Mouse (Mus musculus) lung, postnatal 10 days (tissue): Measurements from ENCODE around the gene Hsdl1.

Experiments
- DNase-seq: peaks from one replicate; pipeline ENCODE4 v3.0.0; 2021

Hsdl1 gene

DNA sequence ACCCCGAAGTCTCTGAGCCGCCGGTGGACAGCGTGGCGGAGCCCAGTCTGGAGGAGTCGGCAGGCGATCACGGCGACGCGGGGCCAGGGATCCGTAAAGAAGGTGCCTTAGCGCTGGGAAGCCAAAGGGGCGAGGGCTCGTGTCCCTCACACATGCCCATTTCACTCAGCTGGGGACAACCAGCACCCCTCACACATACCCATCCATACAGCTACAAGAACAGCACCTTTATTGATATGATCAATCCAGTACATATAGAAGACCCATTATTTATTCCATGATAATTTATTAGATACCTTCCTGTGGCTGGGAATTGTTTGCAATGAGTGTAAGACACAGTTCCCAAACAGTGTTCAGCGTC lies 363 bp upstream of the Hsdl1 start:
- no peak for DNase-seq

DNA sequence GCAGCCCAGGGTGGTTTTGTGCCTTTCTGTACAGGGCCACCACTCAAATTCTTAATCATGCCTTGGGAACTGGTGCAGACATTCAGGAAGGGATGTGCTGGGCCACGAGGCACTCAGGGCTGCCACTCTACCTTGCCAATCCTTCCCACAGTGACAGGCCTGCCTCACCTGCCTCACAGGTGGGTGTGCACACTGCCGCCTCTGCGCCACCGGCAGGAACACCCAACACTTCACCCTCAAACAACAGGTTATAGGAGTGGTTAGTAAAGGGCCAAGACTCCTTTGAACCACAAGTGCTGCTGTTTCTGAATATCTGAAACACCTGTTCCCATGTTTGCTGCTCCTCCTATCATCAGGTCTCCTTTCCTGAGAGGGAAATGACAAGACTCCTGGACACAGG lies 2.6 kb downstream of the Hsdl1 start:
- peak; percentile 16 for DNase-seq

DNA sequence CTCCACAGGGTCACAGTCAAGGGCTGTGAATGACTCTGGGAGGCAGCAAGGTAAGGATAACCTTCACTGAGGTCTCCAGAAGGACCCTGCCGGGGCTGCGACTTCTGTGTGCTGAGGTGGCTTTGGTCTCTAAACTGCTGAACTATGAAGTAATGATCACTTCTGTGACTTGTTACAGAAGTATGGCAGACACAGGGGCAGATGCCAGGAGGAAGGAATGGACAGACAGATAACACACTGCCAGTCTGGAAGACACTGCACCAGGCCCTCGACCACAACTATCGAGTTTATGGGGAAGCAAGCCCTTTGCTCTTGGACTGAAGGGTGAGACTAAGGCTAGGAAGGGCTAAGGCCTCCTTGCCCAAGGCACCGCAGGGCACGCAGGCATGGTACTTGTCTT lies 3.8 kb downstream of the Hsdl1 start:
- DNase-seq = no peak

DNA sequence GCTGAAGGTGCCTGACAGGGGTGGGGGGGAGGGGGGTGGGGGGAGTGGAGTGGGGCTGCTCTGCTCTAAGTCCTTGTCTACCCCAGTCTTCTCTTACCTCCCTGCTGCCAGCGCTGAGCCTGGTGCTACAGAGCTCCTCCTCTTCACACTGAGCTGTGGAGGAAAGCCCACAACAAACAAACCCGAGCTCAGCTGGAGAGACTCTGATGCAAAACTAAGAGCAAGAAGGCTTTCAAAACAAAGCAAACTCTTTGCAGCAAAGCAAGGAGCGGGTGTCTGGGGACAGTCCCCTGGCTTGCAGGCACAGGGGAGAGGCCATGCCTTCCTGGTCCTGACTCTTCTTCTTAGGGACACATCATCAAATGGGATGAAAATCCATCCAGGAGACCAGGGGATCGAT lies 5.1 kb downstream of the Hsdl1 start:
- DNase-seq = peak; percentile 17

DNA sequence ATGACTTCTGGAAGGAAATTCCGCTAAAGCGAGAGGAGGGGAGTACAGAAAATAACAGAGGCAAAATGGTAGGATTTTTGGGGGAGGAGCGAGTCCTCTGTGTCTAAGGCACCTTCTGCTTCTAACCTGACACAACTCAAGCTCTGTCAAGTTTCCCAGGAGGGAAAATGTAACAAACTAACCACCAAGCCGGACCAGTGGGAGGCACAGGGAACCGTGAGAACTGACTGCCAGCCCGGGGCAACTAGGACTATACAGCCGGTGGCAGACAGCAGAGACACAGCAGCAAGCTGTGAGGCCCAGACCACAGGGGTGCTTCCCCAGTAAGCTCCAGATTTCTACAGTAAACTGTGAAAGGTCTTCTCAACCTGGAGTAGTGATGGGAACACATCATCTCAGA lies 6.0 kb downstream of the Hsdl1 start:
- no peak for DNase-seq

DNA sequence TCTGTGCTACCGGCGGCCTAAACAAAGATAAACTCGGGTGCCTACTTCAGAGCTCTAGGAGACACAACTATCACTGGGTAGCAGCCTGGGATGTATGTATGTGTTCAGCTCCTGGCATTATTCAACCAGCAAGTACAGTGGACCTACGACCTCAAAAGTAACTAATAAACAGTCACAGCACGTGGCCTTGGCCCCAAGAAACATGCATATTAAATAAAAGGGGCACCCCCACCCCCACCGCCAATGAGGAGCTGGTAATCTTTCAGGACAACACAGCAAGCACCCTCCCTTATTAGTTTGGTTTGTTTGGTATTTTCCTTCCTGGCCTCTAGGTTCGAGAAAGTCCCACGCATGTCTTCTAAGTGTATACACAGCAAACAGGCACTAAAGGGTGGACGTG lies 6.7 kb downstream of the Hsdl1 start:
- DNase-seq = no peak

DNA sequence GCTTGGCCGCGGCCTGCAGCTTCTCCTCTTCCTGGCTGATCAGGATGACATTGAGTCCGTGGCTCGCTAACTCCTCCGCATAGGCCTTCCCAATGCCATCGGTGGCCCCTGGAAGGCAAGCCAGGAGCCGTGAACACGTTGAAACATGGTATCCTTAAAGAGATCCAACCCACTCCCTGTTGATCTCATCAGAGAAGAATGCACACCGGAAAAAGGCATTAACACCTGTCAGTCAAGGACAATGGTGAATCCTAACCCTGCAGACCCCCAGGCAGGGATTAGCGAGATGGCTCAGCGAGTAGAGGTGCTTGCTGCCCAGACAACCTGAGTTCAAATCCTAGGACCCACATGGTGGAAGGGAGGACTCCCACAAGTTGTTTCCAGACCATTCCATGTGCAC lies 8.6 kb downstream of the Hsdl1 start:
- DNase-seq = no peak

DNA sequence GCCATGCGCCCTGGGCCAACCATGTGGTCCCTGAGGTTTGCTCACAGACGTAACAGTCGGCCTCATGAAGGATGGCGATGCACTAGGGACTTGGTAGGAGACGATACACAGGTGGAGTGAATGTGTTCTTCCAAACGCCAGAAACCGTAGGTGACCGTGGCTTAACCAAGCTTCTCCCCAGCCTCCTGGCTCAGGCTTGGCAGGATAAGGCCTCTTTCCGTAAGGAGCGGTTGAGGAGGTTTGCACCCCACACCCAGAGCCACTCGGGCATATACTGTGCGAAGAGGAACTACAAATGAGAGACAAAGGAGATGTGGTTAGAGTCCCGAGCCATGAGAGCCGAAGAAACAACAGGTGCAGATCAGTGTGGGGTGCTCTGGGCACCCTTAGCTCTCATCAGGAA lies 11.1 kb downstream of the Hsdl1 start:
- no peak for DNase-seq

DNA sequence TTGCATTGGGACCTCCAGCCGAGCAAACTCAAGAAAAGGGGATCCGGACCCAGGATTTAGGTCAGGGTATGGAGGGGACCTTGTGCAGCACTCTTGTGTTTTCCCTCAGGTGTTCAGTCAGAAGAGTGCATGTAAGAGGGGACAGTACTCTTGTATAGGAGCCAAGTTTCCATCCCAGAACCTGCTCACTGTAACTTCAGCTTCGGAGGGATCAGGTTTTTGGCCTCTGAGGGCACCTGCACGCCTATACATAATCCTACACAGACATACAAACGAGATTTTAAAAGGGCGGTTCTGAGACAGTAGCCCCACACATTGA lies 15.6 kb downstream of the Hsdl1 start:
- DNase-seq = no peak

DNA sequence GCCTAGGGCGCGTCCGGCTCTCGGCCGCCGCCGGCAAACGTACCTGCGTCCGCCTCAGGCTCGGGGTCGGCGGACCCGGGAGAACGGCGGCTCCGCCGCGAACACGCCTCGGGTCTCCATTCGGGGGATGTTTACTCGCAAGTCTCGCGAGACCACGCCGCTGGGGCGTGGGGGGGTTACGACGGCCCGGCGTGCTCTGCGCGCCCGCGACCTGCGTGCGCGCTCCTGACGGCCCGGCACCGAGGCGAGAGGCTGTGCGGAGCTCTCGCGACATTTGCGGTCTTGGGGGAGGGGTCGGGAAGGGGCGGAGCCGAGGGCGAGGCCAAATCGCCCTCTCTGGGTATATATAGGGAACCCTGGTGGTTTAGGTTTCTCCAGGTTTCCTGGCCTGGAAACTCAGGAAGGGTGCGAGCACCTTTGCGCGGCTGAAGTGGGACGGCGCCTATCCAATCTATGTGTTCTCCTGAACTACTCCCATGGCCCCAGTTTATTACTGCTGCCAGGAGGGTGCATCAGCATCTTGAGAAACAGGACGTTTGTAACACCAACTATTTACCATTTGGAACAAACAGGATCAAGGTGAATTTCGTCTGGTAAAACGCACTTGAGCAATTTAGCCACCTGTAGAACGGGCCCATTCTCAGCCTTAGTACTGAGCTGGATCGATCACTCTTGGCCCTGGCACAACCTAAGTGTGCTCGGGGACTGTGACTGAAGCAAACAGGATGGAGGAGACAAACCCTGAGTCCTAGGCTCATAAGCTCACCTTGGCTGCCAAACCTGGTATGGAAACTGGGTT lies 16.2 kb downstream of the Hsdl1 start, which contains the start of gene Mbtps1:
Gene Mbtps1 (minus strand): TSS at position 133 of the 799 bp plus-strand sequence.
- DNase-seq = peak; percentile 98

DNA sequence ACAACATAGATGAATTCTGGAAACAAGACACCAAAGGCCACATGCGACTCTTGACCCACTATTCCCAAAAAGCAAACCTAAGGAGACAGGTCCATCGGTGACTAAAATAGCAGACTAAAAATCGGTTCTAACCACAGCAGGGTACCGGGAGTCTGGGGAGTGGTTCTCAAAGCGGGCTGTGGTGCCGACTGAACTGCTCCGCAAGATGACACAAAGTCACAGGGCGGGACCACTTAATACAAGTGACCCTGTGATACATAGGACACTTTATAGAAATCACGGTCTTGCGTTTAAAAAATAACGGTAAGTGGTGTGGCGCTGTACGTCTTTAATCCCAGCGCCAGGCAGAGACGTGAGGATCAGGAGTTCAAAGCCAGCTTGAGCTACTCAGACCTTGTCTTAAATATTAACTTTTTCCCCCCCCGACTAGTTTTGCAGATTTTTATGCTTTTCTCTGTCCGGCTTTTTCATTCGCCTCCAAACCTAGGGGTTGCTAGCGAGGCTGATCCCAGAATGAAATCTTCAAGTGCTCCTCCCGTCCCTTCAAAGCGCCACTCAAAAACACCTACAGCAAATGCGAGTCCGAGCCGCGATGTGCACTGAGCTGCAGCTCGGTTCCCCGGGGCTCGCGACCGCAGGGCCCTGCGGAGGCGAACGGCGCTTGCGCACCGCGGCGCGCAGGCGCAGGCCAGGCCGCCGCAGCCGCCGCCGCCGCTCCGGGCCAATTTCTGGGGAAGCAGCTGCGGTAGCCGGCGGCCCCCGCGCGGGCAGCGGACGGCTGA lies 17.0 kb downstream of the Hsdl1 start:
- DNase-seq = peak; percentile 82

DNA sequence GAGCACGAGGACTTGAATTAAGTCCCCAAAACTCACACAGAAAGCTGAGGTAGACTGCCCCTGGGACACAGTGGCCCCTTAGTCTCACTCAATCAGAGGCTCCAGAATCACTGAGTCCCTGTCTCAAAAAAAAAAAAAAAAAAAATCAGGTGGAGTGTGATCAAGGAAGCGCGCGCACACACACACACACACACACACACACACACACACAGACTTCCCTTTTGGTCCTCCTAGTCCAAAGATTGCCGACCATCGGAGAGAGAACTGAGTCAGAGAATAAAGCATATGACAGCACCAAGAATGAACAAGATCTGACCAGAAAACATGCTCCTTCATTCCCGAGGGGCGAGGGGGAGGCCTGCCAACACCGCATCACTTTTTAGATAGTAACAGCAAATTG lies 17.9 kb downstream of the Hsdl1 start:
- DNase-seq = no peak

DNA sequence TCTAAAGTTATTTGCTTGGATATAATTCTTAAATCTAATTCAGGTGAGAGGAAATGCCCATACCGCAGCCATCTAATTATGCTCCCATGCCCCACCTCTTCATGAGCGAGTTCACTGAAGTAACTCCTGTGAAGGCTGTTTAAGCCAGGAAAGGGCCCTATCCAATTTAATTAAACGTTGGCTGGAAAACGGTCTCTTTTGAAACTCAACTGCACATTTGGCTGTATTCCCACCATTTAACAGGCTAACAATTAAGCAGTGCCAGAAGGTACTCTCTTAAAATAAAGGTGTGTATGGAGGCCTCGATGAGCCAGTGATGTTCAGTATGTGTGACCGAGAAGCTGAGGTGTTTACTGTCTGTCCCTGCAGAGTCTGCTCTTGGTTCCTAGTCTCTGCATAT lies 19.1 kb downstream of the Hsdl1 start:
- no peak for DNase-seq

DNA sequence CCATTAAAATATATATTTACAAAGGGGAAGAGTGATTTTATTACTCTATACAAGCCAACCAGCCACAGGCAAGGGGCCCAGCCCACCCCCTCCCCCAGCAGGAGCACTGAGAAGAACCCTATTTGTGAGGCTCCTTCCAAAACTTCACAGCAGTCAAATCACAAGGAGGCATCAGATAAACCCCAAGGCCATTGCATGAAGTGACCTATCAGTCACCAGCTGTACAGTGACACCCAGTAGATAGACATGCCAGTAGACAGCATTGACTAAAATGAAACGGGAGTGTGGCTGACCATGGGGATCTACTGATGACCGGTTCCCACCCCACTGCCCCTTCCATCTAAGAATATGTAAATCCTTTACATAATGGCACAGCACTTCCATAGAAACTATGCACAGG lies 22.0 kb downstream of the Hsdl1 start:
- no peak for DNase-seq

DNA sequence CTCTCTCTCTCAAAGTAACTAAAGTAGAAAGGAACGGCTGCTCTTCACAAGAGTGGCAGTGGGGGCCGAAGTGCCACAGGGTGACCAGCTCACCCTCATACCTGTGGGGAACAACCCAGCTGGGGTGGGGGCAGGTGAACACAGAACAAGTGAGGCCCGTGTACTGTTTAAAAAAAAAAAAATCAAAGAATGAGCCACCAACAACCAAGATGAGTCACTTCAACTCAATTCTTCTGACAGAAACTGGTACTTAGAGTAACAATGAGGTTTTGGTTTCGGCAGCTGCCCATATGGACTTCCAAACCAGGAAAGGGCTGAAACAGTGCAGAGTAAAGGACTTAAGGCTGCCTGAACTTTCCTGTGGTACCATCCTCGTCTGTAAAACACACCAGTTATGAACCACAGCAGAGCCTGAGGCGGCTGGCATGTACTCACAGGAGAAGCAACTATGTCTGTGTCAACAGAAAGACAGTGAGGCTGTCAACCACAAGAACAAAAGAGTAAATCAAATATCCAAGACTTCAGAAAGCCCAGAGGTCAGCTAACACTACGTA lies 26.3 kb downstream of the Hsdl1 start:
- DNase-seq = no peak

DNA sequence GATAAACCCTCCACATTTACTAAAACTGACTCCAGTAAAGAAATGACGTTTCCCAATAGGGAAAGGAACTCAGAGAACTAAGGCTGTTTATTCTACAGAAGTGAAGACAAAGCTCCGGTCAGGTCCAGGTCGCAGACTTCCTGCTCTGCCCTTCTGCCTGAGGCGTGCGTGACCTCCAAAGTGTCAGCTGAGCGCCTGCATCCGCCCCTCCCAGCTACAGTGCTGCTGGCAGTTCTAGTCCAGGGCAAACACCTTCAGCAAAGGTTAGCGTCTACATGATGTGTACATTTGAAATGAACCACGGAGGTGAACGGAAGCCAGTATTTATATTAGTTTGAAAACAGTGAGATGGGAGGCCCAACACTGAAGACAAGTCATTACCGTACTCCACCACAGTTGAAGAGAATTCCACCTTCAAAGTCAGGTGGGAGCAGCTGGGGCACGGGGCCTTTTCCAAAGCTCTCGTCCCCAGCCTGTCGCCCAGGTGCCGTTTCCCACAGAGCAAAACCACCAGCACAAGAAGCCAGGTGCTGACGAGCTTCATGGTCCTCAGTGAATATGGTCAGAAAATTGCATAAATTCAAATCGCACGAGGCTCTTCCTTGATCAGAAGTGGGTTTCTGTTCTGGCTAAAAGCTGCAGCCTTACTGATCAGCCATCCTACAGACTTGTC lies 27.8 kb downstream of the Hsdl1 start:
- DNase-seq = peak; percentile 54

DNA sequence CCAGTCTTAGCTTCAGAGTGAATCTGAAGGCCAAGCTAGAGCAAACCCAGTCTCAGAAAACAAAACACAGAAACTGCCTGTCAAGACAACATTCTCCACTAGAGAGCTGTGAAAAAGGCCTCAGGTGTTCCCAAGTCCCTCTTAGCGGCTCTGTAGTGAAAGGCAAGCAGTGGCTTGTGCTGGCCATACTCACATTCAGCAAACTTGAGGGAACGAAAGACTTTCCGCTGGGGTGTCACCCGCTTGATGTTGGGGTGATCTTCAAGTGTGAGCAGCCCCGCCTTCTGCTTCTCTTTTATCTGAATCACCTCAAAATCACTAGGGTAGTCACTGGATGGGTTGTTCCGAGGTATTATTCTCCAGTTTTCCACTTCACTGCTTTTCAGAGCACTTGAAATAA lies 29.2 kb downstream of the Hsdl1 start:
- no peak for DNase-seq

DNA sequence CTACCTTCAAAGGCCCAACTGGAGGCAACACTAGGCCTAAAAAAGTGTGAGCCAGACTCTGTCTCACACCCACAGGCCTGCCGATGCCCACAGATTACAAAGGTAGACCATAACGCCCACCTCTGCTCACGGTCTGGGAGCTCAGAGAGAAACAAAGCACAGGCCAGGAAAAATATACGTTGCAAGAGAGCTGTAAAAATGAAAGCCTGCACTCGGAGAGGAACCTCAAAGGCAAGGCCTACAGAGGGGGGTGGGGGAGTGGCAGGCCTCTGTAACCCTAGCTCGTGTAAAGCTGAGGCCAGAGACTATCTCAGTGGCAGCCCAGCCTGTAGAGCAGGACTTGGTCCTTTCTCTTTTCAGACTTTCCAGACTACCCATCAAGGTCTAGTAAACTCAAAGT lies 29.8 kb downstream of the Hsdl1 start:
- DNase-seq = no peak

DNA sequence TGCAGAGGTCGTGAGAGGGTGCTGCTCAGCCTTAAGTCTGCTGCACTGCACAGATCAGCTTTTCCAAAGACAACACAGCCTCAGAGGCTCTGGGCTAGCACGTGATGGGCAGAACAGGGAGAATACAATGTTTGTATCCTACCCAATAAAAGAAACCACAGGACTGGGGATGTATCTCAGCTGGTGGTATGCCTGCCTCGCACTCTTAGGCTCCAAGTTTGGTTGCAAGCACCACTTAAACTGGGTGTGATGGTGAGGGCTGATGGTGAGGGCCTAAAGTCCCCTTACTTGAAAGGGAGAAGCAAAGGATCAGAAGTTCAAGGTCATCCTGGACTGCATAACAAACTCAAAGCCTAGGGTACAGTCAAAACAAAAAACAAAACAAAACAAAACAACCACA lies 30.4 kb downstream of the Hsdl1 start:
- DNase-seq = no peak

DNA sequence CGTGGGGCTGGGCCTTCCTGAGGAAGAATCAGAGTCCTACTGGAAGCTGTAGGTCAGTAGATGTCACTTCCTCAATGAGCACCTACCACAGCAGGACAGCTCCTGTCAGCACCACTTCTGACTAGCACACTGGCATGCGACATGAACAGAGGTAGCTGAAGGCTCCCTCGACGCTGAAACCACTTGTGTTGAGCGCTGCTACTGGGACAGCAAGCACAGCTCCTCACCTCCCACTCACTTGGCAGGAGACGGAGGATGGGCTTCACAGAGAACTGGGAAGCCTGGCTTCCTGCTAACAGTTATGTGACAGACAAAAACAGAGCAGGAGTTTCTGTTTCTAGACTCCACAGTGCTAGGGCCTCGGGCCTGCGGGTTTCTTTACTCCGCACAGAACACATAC lies 43.0 kb downstream of the Hsdl1 start:
- no peak for DNase-seq

DNA sequence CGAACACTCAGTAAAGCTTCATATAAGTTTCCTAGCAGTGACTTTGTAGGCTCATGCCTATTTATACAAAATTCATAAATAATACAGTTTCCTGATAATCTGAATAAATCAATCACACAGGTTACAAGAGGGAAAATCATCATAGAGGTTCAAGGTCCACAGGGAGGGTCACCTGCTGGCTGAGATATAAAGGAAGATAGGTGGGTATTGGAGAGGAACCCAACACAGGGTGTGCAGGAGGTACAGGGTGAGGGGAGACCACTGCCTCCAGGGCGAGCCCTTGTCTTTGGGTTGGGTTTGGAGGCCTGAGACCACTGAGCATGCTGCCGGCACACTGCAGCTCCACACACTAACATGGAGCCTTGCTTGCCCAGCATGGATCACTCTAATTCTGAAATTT lies 43.6 kb downstream of the Hsdl1 start:
- DNase-seq = no peak

DNA sequence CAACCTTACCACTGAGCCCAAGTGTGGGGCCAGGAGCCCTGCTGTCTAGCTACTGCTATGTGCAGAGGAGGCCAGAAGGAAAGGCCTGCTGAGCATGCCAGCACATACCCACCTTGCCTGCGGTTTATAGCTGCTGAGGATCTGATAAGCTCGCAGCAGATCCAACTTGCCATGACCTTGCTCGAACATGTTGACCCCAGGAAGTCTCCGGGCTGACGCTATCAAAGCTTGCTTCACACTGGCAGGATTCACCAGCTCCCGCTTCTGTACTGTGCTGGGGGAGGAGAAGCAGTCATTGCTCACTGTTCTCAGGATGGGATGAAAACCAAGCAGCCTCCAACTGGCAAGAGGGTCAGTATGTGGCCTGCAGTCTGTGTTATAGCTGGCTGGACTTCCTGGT lies 44.0 kb downstream of the Hsdl1 start:
- DNase-seq = no peak

DNA sequence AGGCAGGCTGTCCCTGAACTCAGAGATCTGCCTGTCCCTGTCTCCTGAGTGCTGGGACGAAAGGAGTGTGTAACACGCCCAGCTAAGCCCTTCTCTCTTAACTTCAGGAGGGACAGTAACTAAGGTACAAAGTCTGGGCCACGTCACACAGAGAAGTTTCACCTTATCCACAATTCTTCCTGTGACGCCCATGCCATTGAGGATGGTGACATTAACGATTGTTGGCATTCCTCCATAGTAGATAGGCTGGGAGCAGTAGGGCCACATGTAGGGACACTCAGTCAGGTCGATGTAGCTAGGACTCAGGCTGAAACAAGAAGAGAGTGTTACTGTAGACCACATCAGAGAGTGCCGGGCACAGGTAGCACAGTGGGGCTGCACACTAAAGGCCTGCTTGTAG lies 46.2 kb downstream of the Hsdl1 start:
- DNase-seq = no peak

DNA sequence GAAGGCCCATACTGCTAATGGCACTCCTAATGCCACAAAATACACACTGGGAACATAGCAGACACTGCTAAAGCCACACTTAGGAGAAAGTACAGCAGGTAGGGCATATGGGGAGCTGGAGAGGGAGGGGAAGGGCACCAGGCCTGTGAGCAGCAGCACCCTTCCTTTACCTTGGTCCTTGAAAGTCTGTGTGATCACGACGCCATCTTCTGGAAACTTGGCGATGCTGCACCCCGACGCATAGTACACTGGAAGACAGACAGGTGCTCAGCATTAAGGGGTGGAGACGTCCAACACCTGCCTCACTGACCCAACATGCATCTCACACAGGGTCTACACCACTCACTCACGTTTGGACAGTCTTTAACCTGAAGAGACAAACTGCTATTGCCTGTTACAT lies 54.9 kb downstream of the Hsdl1 start:
- DNase-seq = no peak
